Mouse (Mus musculus) kidney, postnatal 4 days (tissue): ENCODE measurements at regions not wholly inside any gene's neighbourhood (a gene's known extent, or its start where the extent isn't known, plus 50 kb on each side); places are given as distances from the start of the nearest gene placed in this dataset.

ENCODE experiments used
- DNase-seq, 2 experiments: peaks; one replicate each; pipeline ENCODE4 v3.0.0; 2021; ENCODE audit warnings: mixed read lengths in 2 of 2

- DNase-seq = no peak
Observed at GRCm38 (mm10) chr12:17113465-17114177, 63.1 kb downstream of the Kcnf1 start.

- no peak for DNase-seq
Observed at GRCm38 (mm10) chr12:17112781-17113464, 63.8 kb downstream of the Kcnf1 start.

GRCm38 (mm10) chr12:17106220-17106619 is 70.5 kb downstream of the Kcnf1 start:
- DNase-seq = no peak

GRCm38 (mm10) chr12:17105057-17105712 is 71.5 kb downstream of the Kcnf1 start:
- no peak for DNase-seq

- DNase-seq = no peak
Observed at GRCm38 (mm10) chr12:17101842-17102241, 74.8 kb downstream of the Kcnf1 start.

GRCm38 (mm10) chr12:17097800-17098271 is 78.9 kb downstream of the Kcnf1 start:
- DNase-seq = no peak

GRCm38 (mm10) chr12:17094758-17095157 is 81.9 kb downstream of the Kcnf1 start:
- DNase-seq = no peak

- no peak for DNase-seq
Observed at GRCm38 (mm10) chr12:17093772-17094171, 82.2 kb upstream of the 2410004P03Rik start.

- no peak for DNase-seq
Observed at GRCm38 (mm10) chr12:17091058-17091457, 79.5 kb upstream of the 2410004P03Rik start.

GRCm38 (mm10) chr12:17089710-17090339 is 78.3 kb upstream of the 2410004P03Rik start:
- DNase-seq = peak in 1 of 2 experiments; percentile 7

GRCm38 (mm10) chr12:17087388-17087787 is 75.9 kb upstream of the 2410004P03Rik start:
- no peak for DNase-seq

- DNase-seq = no peak
Observed at GRCm38 (mm10) chr12:17085209-17085574, 73.7 kb upstream of the 2410004P03Rik start.

GRCm38 (mm10) chr12:17084499-17085208 is 73.1 kb upstream of the 2410004P03Rik start:
- no peak for DNase-seq

- DNase-seq = no peak
Observed at GRCm38 (mm10) chr12:17071691-17072454, 60.3 kb upstream of the 2410004P03Rik start.

- DNase-seq = no peak
Observed at GRCm38 (mm10) chr12:17069808-17070207, 58.3 kb upstream of the 2410004P03Rik start.

- no peak for DNase-seq
Observed at GRCm38 (mm10) chr12:17069161-17069560, 57.6 kb upstream of the 2410004P03Rik start.

- peak in 1 of 2 experiments; percentile 10 for DNase-seq
Observed at GRCm38 (mm10) chr12:17063920-17064319, 52.4 kb upstream of the 2410004P03Rik start.
